Mouse (Mus musculus) olfactory bulb, adult 2 months (tissue): ENCODE results near the gene Cdh4. TPM values are rescaled to one million over a fixed set of nuclear protein-coding genes. Genes with fewer than 3 reads are reported as not detected.

Experiments
- H3K27ac ChIP-seq: fragments of 200-500 bp; 2 replicates; pipeline ENCODE4 v1.5.1; 2012; ENCODE audit warnings: low read depth, low read length; ENCODE audit not compliant: insufficient read depth
- H3K4me1 ChIP-seq: fragments of 200-500 bp; 2 replicates; pipeline ENCODE4 v1.6.1; 2012; ENCODE audit warnings: low read length; ENCODE audit not compliant: control insufficient read depth, insufficient read depth
- H3K4me3 ChIP-seq: fragments of 200-500 bp; 2 replicates; pipeline ENCODE4 v1.5.1; 2012; ENCODE audit warnings: mild to moderate bottlenecking, low read depth, low read length, moderate library complexity; ENCODE audit not compliant: insufficient read depth
- CTCF ChIP-seq: fragments of 200-500 bp; IDR thresholded peaks from 2 replicates; pipeline ENCODE4 v1.5.1; 2012; ENCODE audit warnings: low read depth, mild to moderate bottlenecking, low read length, moderate library complexity; ENCODE audit not compliant: insufficient read depth
- POLR2A ChIP-seq: fragments of 200-500 bp; IDR thresholded peaks from 2 replicates; pipeline ENCODE4 v1.6.1; 2012; ENCODE audit warnings: mild to moderate bottlenecking, low read depth, low read length, moderate library complexity; ENCODE audit not compliant: insufficient read depth
- WGBS: fragments of 180-500 bp; shearing (Covaris S2); methylation state at CpG from one replicate; pipeline ENCODE4 v1.1.7; 2018; 5-methylcytosine and 5-hydroxymethylcytosine counted together
- polyA plus RNA-seq: library from polyadenylated mRNA; stranded (reverse); fragments of >200 nt; gene quantifications from 2 replicates; pipeline ENCODE4 v1.2.4, GENCODE M21; 2012; ENCODE audit warnings: low replicate concordance; ENCODE audit not compliant: missing spikeins, insufficient read depth, insufficient read length

The Cdh4 gene
- polyA plus RNA-seq, 1 experiment = not detected

- Histone ChIP-seq H3K27ac (no peak overlapping the region), H3K4me1 (peaks cover 25% of the 10 kb centered on the region), H3K4me3 (no peak overlapping the region)
- TF ChIP-seq POLR2A (no peak), CTCF (no peak)
- 100% methylated on average over 1 of the region's 1 CpGs for WGBS
Observed at GRCm38 (mm10) chr2:179449018-179449417, 6.8 kb downstream of the Cdh4 start.

GRCm38 (mm10) chr2:179459196-179459595 lies 17.0 kb downstream of the Cdh4 start:
- TF ChIP-seq POLR2A = no peak
- TF ChIP-seq CTCF = no peak
- no peak overlapping the region for H3K4me3 ChIP-seq
- peaks cover 5% of the 10 kb centered on the region; the same call in 1 of the 2 replicates for H3K4me1 ChIP-seq
- H3K27ac ChIP-seq = no peak overlapping the region
- 63% methylated on average over 4 of the region's 4 CpGs for WGBS

DNA sequence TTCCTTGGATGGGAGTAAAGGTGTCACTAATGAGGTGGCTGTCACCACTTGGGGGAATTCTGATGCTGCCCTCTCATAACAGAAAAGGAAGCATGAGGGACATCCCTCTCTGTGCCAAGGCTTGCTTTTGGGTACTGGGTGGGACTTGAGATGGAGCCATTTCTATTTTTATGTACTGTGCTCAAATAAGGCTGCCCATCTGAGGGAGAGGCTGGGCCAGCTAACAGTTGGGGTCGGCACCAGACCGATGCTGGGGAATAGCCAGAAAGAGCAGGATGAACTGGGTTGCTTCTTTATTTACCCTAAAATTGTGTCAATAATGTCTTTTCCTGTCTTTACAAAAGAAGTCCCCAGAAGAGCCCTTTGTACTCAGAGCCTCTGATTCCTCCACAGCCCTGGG lies 17.4 kb downstream of the Cdh4 start:
- Histone ChIP-seq H3K27ac (no peak overlapping the region), H3K4me1 (peaks cover 5% of the 10 kb centered on the region; the same call in 1 of the 2 replicates), H3K4me3 (no peak overlapping the region)
- WGBS = 61% methylated on average over 2 of the region's 2 CpGs
- TF ChIP-seq CTCF (no peak), POLR2A (no peak)

- TF ChIP-seq CTCF (no peak), POLR2A (no peak)
- Histone ChIP-seq H3K4me1 (peaks cover 8% of the 10 kb centered on the region; the same call in 1 of the 2 replicates), H3K27ac (no peak overlapping the region), H3K4me3 (no peak overlapping the region)
- WGBS = 74% methylated on average over 4 of the region's 4 CpGs
Observed at GRCm38 (mm10) chr2:179463514-179463913, 21.3 kb downstream of the Cdh4 start.

- no peak overlapping the region for H3K27ac ChIP-seq
- H3K4me3 ChIP-seq = no peak overlapping the region
- 83% methylated on average over 8 of the region's 8 CpGs for WGBS
- TF ChIP-seq CTCF = no peak
- no peak for TF ChIP-seq POLR2A
- peaks cover 20% of the 10 kb centered on the region for H3K4me1 ChIP-seq
Observed at GRCm38 (mm10) chr2:179467839-179468445, 25.7 kb downstream of the Cdh4 start.

GRCm38 (mm10) chr2:179476622-179477021 lies 34.4 kb downstream of the Cdh4 start:
- WGBS = 94% methylated on average over 6 of the region's 6 CpGs
- peaks cover 29% of the 10 kb centered on the region for H3K4me1 ChIP-seq
- H3K4me3 ChIP-seq = no peak overlapping the region
- no peak overlapping the region for H3K27ac ChIP-seq
- no peak for TF ChIP-seq CTCF
- no peak for TF ChIP-seq POLR2A

- WGBS = 53% methylated on average over 5 of the region's 5 CpGs
- peaks cover 20% of the 10 kb centered on the region for H3K4me1 ChIP-seq
- TF ChIP-seq CTCF (no peak), POLR2A (no peak)
- no peak overlapping the region for H3K27ac ChIP-seq
- no peak overlapping the region for H3K4me3 ChIP-seq
Observed at GRCm38 (mm10) chr2:179480800-179481200, 38.6 kb downstream of the Cdh4 start.

- Histone ChIP-seq H3K4me1 (peaks cover 26% of the 10 kb centered on the region), H3K4me3 (no peak overlapping the region), H3K27ac (no peak overlapping the region)
- TF ChIP-seq POLR2A (no peak), CTCF (no peak)
- WGBS = 72% methylated on average over 10 of the region's 10 CpGs
Observed at GRCm38 (mm10) chr2:179481363-179481762, 39.1 kb downstream of the Cdh4 start.

DNA sequence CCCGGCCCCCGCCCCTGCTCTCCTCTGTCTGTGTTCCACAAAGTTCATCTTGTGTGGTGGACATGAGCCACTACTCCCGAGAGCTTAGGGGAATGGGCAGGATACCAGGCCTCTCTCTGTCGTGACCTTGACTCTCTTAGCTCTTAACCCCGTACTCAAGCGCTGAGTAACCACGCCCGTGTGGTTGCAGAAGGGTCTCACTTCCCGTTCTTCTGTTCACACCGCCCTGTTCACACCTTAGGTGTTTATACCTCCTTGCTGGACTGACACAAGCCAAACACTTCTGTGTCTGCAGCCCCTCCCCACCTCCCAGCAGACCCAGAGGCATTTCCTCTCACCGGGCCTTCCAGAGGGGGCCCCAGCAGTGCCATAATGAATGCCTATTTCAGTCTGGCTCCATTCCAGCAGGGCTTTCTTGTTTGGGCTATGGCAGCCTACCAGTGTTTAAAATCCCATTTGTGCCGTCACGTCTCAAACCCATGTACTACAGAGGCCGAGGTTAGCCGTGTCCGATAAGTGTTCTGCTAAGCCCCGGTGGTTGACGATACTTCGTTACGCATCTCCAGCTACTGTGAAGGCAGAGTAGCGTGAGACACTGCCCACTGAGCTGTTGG lies 46.4 kb downstream of the Cdh4 start:
- WGBS = 68% methylated on average over 21 of the region's 21 CpGs
- H3K27ac ChIP-seq = no peak overlapping the region
- peaks cover 28% of the 10 kb centered on the region for H3K4me1 ChIP-seq
- no peak for TF ChIP-seq CTCF
- no peak for TF ChIP-seq POLR2A
- no peak overlapping the region for H3K4me3 ChIP-seq
